Mouse (Mus musculus) naive thymus-derived CD4-positive, alpha-beta T cell, adult 2 months (primary cell): ENCODE results near the gene Nfkbia.

ENCODE experiments used
- DNase-seq: peaks from one replicate; pipeline ENCODE4 v3.0.0-alpha.2; 2011; ENCODE audit warnings: low read depth

Gene Nfkbia

GRCm38 (mm10) chr12:55492184-55492898 lies at the start of gene Nfkbia:
Gene Nfkbia (minus strand): TSS chr12:55492647.
- peak; percentile 97 for DNase-seq

DNA sequence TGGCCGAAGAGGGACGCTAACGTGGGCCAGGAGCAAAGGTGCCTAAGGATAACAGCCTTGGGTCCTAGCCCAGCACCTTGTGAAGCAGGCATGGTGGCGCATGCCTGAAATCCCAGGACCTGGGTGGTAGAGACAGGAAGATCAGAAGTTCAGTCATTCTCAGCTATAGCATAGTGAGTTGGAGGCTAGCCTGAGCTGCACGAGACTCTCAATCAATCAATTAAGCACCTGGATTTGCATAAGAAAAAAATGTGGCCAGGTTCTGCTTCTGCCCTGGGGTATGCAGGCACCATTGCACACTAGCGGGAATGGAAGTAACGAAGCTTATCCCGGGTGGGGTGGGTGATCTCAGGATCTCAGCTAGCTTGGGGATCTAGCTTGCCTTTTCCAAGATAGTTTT lies 46.7 kb upstream of the Nfkbia start:
- no peak for DNase-seq

GRCm38 (mm10) chr12:55538328-55538971 lies 46.0 kb upstream of the Nfkbia start:
- DNase-seq, result peak; percentile 9

DNA sequence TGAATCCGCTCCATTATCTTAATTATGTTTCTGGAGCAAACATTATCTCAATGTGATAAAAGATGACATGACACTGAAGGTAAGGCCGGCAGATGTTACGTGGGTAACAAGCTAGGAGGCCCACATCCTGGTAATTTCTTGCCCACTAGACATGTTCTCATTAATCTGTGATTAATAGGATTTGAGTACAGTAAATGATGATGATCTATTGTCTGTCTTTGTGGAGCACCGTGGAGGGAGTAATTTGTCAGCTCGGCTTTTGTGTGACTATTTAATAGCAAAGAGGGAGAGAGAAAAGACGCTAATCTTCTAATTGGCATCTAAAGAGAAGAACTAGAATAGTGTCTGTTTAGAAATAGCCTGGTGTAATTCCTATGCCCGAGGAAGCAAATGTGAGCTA lies 45.3 kb upstream of the Nfkbia start:
- no peak for DNase-seq

- no peak for DNase-seq
These were observed 44.2 kb upstream of the Nfkbia start for GRCm38 (mm10) chr12:55536537-55537135.

DNA sequence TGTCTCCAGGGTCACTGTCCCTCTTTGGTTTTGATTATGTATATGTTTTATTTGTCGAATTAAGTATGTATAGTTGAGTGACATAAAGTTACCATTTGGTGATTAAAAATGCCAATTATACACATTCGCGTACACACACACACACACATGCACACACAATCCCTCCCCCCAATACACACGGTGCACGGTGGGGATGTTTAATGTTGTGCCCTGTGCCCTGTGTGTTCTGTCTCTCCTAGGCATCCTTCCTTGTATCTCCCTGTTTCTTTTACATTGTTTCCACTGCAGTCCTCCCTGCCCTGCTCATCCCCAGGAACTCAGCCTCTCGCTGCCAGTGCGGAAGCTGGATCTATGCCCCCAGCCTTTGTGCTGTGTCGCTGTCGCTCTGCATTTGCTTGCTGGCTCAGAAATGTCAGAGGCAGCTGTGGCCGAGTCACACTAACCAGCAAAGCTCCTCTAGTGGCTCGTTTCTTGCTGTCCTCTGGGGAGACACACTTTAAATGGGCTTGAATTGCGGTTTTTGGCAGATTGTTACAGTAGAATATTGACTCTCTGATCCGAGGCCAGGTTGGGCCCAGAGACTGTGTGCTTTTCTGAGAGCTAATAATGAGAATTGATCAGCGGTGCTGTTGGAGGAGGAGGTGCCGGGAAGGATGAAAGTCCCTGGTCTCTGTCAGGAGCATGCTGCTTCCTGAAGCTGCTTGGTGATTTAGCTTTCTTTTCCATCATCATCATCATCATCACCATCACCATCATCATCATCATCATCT lies 34.7 kb upstream of the Nfkbia start:
- DNase-seq, result no peak

DNA sequence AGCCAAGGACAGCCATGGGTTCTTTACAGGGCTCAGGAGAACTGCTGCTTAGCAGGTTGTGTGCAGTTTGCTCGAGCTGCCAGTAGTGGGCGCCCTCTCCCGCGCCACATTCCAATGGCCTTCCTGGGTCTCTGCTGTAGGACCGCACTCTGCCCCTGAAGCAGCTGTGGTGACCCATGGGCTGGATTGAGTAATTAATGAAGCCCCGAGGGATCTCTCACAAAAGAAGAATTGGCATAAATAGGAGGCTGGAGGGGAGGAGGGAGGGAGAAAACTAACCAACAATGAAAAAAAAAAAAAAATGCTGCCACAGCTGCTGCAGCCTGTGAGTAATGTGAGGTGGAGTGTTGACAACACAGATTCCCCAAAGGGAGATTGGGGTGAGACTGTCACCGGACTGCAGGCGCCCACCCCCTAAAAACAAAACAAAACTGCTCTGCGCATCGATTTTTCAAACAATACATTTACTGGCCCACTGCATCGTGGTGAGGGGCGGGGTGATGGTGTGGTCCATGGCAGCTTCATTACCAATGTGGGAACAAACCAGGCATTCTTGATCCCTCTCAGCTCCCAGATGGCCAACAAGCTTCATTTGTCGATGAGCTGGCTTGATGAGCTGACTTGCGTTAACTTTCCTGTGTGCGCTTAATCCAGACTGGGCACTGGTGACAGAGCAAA lies 25.8 kb upstream of the Nfkbia start:
- peak; percentile 36 for DNase-seq

GRCm38 (mm10) chr12:55508817-55509216 lies 16.4 kb upstream of the Nfkbia start:
- DNase-seq, result no peak

DNA sequence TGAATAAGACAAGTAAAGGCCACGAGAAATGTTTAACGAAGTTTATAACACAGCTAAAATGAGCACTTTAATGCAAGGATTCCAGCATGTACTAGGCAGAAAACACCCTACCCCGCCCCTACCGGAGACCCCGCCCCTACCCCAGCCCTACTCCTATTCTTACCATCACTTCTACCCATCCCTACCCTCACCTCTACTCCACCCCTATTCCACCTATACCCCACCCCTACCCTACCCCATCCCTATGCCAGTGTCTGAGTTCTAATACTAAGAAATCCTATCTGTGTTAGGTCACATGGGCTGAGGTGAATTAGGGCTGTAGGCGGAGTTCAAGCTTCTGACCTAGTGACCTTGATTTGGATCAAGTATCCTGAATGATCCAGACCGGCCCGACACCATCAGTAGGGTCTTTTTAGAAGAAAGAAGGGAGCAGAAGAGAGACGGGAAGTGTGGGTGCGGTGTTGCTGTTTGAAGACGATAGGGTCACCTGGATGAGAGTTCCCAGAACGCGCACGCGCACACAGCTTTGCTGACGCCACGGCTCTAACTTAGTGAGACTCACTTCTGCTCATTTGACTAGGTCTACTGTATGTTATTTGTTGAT lies 15.0 kb upstream of the Nfkbia start:
- DNase-seq, result no peak

DNA sequence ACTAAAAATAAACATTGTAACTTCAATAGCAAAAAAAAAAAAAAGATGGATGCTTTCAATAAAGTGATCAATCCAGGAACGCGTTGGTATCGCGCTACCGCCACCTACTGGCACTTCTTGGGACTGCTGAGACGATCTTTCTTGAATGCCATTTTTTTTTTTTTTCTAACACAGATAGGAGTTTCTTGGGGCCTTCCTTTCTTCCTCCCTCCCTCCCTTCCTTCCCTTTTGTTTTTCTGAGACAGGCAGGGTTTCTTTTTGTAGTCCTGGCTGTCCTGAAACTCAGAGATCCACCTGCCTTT lies 13.5 kb upstream of the Nfkbia start:
- peak; percentile 95 for DNase-seq

- no peak for DNase-seq
These were observed 13.0 kb upstream of the Nfkbia start for GRCm38 (mm10) chr12:55505314-55506028.

DNA sequence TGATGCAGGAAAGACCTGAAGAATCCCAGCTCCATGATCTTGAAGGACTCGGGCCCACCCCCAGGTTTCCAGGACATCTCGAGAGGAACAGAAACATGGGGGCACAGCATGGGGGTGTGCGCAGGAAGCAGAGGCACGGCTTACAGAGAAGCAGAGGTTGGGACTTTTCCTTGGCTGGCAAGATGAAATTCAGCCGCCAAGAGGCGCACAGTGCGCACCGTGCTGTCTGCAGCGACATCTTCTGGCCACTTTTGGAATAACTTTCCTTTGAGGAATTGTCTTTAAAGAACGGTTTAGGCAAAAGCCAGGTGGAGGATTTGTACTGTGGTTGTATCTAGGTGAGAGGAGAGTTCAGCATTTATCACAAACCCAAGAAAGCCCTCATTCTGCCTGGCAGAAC lies 6.6 kb upstream of the Nfkbia start:
- DNase-seq, result peak; percentile 96

DNA sequence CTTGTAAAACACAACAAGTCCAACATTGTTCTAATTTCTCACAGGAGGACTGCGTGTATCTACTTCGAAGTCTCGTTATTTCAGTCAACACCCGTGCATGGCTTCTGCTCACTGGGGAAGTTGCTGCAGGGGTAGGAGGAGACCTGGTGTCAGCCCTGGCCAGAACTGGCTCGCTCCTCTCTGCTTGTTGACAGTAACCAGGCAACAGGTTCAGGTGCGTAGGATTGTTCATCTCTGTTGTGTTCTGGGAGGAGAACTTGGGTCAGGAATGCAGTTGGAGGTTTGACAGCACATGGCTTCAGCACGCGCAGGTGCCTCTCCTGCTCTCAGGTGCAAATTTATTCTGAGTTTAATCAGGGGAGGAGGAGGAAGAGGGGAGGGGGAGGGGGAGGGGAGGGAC lies 5.3 kb upstream of the Nfkbia start:
- peak; percentile 59 for DNase-seq

GRCm38 (mm10) chr12:55495902-55496605 lies 3.6 kb upstream of the Nfkbia start:
- DNase-seq, result peak; percentile 25

- peak; percentile 87 for DNase-seq
These were observed 2.9 kb upstream of the Nfkbia start for GRCm38 (mm10) chr12:55495114-55495901.

GRCm38 (mm10) chr12:55493381-55493780 lies 934 bp upstream of the Nfkbia start:
- DNase-seq, result peak; percentile 26

- no peak for DNase-seq
These were observed 494 bp upstream of the Nfkbia start for GRCm38 (mm10) chr12:55492941-55493340.

GRCm38 (mm10) chr12:55491516-55492183 lies 797 bp downstream of the Nfkbia start:
- DNase-seq, result peak; percentile 97
